ENCODE assay signal across 13 mouse cellular contexts in the genomic region with DNA sequence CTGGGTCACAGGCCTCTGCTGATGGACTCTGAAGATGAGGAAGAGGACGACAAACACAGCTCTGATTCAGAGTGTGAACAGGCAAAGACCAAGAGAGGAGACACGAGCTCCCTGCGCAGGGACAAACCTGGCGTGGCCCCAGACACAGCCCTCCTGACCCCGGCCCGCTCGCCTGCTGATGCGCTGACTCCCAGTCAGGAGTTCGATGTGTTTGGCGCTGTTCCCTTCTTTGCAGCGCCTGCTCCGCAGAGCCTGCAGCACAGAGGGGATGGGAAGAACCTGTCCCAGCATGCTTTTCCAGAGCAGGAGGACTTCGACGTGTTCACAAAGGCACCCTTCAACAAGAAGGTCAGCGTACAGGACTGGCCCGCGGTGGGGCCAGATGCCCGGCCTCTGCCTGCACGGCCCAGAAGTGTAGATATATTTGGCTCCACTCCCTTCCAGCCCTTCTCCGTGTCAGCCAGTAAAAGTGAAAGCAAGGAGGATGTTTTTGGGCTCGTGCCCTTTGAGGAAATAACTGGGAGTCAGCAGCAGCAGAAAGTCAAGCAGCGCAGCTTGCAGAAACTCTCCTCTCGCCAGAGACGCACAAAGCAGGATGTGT. TPM values are rescaled to one million over a fixed set of nuclear protein-coding genes. Genes with fewer than 3 reads are reported as not detected.
DNase-seq lines count a peak whose midpoint lies in the region; ATAC-seq and TF ChIP-seq lines count a peak whose summit lies in the region.
"Had no signal": no experiment of that assay in that cellular context is flagged by ENCODE, and none has a peak within 500 bp of the region (broad histone marks: within the 10 kb centered on the region; RNA-seq: fewer than 3 reads in every experiment).

No protein-coding gene starts in this region.

- no peak overlapping the region for H3K27ac ChIP-seq in liver, embryonic 11.5 days (ENCODE audit: low read depth, low read length)
- no peak overlapping the region for H3K27ac ChIP-seq in liver, embryonic 12.5 days
- H3K27ac ChIP-seq in stomach, postnatal 0 days (replicated peaks) = no peak overlapping the region
- H3K27ac ChIP-seq: embryonic facial prominence, embryonic 13.5 days; neural tube, embryonic 12.5 days had no signal

- TF ChIP-seq EP300 in stomach, postnatal 0 days (optimal IDR thresholded peaks at IDR 0.05) = no peak

- H3K36me3 ChIP-seq in liver, embryonic 11.5 days (ENCODE audit: control insufficient read depth, insufficient read depth, low read length) = peaks cover 23% of the 10 kb centered on the region
- peaks cover 90% of the 10 kb centered on the region for H3K36me3 ChIP-seq in liver, embryonic 12.5 days
- H3K36me3 ChIP-seq in stomach, postnatal 0 days (ENCODE audit: control insufficient read depth, insufficient read depth, low read length) = peaks cover 6% of the 10 kb centered on the region; the same call in 1 of the 2 replicates

- no peak for DNase-seq in liver, embryonic 11.5 days (ENCODE audit: low spot score)
- DNase-seq in heart, adult 9 months (ENCODE audit: low spot score in 2 of 2) = peak; percentile 60 to 67
- peak; percentile 23 to 29 for DNase-seq in kidney, postnatal 36 days
- peak; percentile 13 for DNase-seq in stomach, postnatal 0 days (ENCODE audit: low spot score)
- DNase-seq in cerebellum, postnatal 36 days = no peak
- no peak for DNase-seq in retina, postnatal 1 day
- DNase-seq: adrenal gland, postnatal 25 days; cerebellum, adult 2 months; thymus, postnatal 25 days had no signal

- no peak for TF ChIP-seq CTCF in stomach, postnatal 0 days (IDR thresholded peaks at IDR 0.05; ENCODE audit: low read depth)

- WGBS in liver, embryonic 11.5 days = 91% methylated on average over 24 of the region's 24 CpGs
- 91% methylated on average over 24 of the region's 24 CpGs for WGBS in liver, embryonic 12.5 days (ENCODE audit: insufficient replicate concordance)
- WGBS in stomach, postnatal 0 days = 79% methylated on average over 24 of the region's 24 CpGs

- H3K4me1 ChIP-seq in liver, embryonic 11.5 days (replicated peaks; ENCODE audit: control insufficient read depth, insufficient read depth, low read length) = no peaks in the 10 kb centered on the region
- no peaks in the 10 kb centered on the region for H3K4me1 ChIP-seq in liver, embryonic 12.5 days
- no peaks in the 10 kb centered on the region for H3K4me1 ChIP-seq in stomach, postnatal 0 days (replicated peaks; ENCODE audit: control insufficient read depth, insufficient read depth)
- H3K4me1 ChIP-seq: embryonic facial prominence, embryonic 13.5 days; neural tube, embryonic 12.5 days had no signal

- H3K9me3 ChIP-seq in liver, embryonic 11.5 days (ENCODE audit: control insufficient read depth, low read length) = no peaks in the 10 kb centered on the region
- H3K9me3 ChIP-seq in liver, embryonic 12.5 days (replicated peaks) = no peaks in the 10 kb centered on the region
- H3K9me3 ChIP-seq in stomach, postnatal 0 days (ENCODE audit: control insufficient read depth, low read length) = no peaks in the 10 kb centered on the region
- H3K9me3 ChIP-seq: embryonic facial prominence, embryonic 13.5 days; neural tube, embryonic 12.5 days had no signal

- peak; percentile 15 for ATAC-seq in liver, embryonic 11.5 days (replicated peaks; ENCODE audit: low FRiP score)
- ATAC-seq in liver, embryonic 12.5 days = no peak
- ATAC-seq in stomach, postnatal 0 days (ENCODE audit: low FRiP score, low TSS enrichment) = peak; percentile 24; the same call in 1 of the 2 replicates
- ATAC-seq: intestine, postnatal 0 days had no signal

- H3K4me3 ChIP-seq in liver, embryonic 11.5 days (ENCODE audit: low read depth, low read length) = no peak overlapping the region
- no peak overlapping the region for H3K4me3 ChIP-seq in liver, embryonic 12.5 days
- no peak overlapping the region for H3K4me3 ChIP-seq in stomach, postnatal 0 days (ENCODE audit: low read depth, low read length)
- H3K4me3 ChIP-seq: embryonic facial prominence, embryonic 13.5 days; neural tube, embryonic 12.5 days had no signal

- no peak overlapping the region for H3K9ac ChIP-seq in liver, embryonic 11.5 days (ENCODE audit: low read depth, low read length)
- no peak overlapping the region for H3K9ac ChIP-seq in liver, embryonic 12.5 days
- no peak overlapping the region for H3K9ac ChIP-seq in stomach, postnatal 0 days (ENCODE audit: low read length)
- H3K9ac ChIP-seq: embryonic facial prominence, embryonic 13.5 days; neural tube, embryonic 12.5 days had no signal

- H3K27me3 ChIP-seq in liver, embryonic 11.5 days (replicated peaks; ENCODE audit: control insufficient read depth, insufficient read depth, low read length) = no peaks in the 10 kb centered on the region
- no peaks in the 10 kb centered on the region for H3K27me3 ChIP-seq in liver, embryonic 12.5 days (replicated peaks)
- H3K27me3 ChIP-seq in stomach, postnatal 0 days (ENCODE audit: control insufficient read depth, insufficient read depth, low read length) = no peaks in the 10 kb centered on the region
- H3K27me3 ChIP-seq: embryonic facial prominence, embryonic 13.5 days; neural tube, embryonic 12.5 days had no signal

- H3K4me2 ChIP-seq in liver, embryonic 11.5 days = no peak overlapping the region
- H3K4me2 ChIP-seq in liver, embryonic 12.5 days = no peak overlapping the region
- no peak overlapping the region for H3K4me2 ChIP-seq in stomach, postnatal 0 days (replicated peaks; ENCODE audit: low read depth)
- H3K4me2 ChIP-seq: embryonic facial prominence, embryonic 13.5 days; neural tube, embryonic 12.5 days had no signal

RNA-seq across cellular contexts. Expression of gene Paqr3, which starts 24.3 kb away (rescaled TPM):
- 1.9 and 2.3 TPM in 2 replicates for polyA plus RNA-seq in liver, embryonic 11.5 days (2014; fragmentation: Nextera tagmentation; extraction: Ambion mirVana)
- 1.3 and 1.8 TPM in 2 replicates for polyA plus RNA-seq in liver, embryonic 12.5 days (2016; fragmentation: Nextera tagmentation; extraction: Ambion mirVana)
- polyA plus RNA-seq in stomach, postnatal 0 days (2015; fragmentation: Nextera tagmentation; extraction: Ambion mirVana) = 1.2 and 1.4 TPM in 2 replicates

Comparison
In these comparisons a context has a peak if more than half of its experiments do, and no peak if none do; other contexts are left out.
1. DNase-seq: peak in heart, adult 9 months (2 of 2), kidney, postnatal 36 days (2 of 2) and stomach, postnatal 0 days (single experiment); none in liver, embryonic 11.5 days (single experiment), cerebellum, postnatal 36 days (0 of 2) and retina, postnatal 1 day (single experiment).